Mouse (Mus musculus) ES-Bruce4 (cell line): Measurements from ENCODE around the gene Gm47995.

Experiments used
- CTCF ChIP-seq: IDR thresholded peaks from one replicate; pipeline ENCODE4 v1.8.1; 2011; ENCODE audit warnings: low read depth, low read length
- EP300 ChIP-seq: IDR thresholded peaks from 2 replicates; pipeline ENCODE4 v1.6.1; 2011; ENCODE audit warnings: low read depth, low read length; ENCODE audit not compliant: insufficient read depth
- POLR2A ChIP-seq: IDR thresholded peaks from one replicate; pipeline ENCODE4 v1.8.1; 2011; ENCODE audit warnings: low read length; ENCODE audit not compliant: insufficient read depth

DNA sequence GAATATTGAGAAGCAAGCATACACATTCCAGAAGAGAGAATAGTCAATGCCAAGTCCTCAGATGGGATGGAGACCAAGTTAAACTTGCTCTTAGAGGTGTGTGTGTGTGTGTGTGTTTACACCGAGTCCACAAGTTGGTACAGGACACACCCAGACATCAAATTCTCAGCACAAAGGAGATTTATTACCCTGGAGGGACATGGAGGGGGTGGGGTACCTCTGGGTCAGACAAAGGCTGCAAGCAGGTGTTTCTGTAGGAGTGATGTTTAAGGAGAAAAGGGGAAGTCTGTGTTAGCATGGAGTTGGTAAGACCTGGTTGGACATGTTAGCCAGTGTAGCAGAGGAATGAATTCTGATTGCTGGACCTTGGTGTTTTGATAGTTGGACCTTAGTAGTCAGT lies 17.7 kb downstream of the Gm47995 start:
- TF ChIP-seq CTCF (no peak), EP300 (no peak), POLR2A (no peak)
